Mouse (Mus musculus) kidney, embryonic 14.5 days (tissue): ENCODE measurements around the gene Mms22l. TPM values are rescaled to one million over a fixed set of nuclear protein-coding genes. Genes with fewer than 3 reads are reported as not detected.
"Not testable (repeated sequence)": the region's sequence is repeated elsewhere in the genome, so short reads cannot be mapped to it uniquely, and the experiment has no call there.

Experiments used
- ATAC-seq: fragments of 200-750 bp; cut with Nextera tagmentation; 2 replicates; pipeline ENCODE4 v1.8.0; 2017; ENCODE audit warnings: moderate number of reproducible peaks, mild to moderate bottlenecking, moderate TSS enrichment, moderate library complexity; ENCODE audit not compliant: low FRiP score, low TSS enrichment
- H3K27ac ChIP-seq: fragments of 300-500 bp; sonication (generic); 2 replicates; pipeline ENCODE4 v1.5.1; 2014; ENCODE audit warnings: low read depth, mild to moderate bottlenecking, low read length, moderate library complexity, mixed read lengths
- H3K27me3 ChIP-seq: fragments of 300-500 bp; sonication (generic); 2 replicates; pipeline ENCODE4 v1.6.1; 2014; ENCODE audit warnings: mild to moderate bottlenecking, low read length; ENCODE audit not compliant: control insufficient read depth, insufficient read depth
- H3K36me3 ChIP-seq: fragments of 300-500 bp; sonication (generic); 2 replicates; pipeline ENCODE4 v1.6.1; 2014; ENCODE audit warnings: low read length, mixed read lengths; ENCODE audit not compliant: control insufficient read depth, insufficient read depth
- H3K4me1 ChIP-seq: fragments of 300-500 bp; sonication (generic); 2 replicates; pipeline ENCODE4 v1.6.1; 2014; ENCODE audit warnings: low read length, mixed read lengths; ENCODE audit not compliant: control insufficient read depth, insufficient read depth
- H3K4me2 ChIP-seq: fragments of 300-500 bp; sonication (generic); replicated peaks from 2 replicates; pipeline ENCODE4 v1.6.1; 2014; ENCODE audit warnings: low read depth, mild to moderate bottlenecking, low read length
- H3K4me3 ChIP-seq: fragments of 300-500 bp; sonication (generic); 2 replicates; pipeline ENCODE4 v1.5.1; 2014; ENCODE audit warnings: mild to moderate bottlenecking, low read length
- H3K9ac ChIP-seq: fragments of 300-500 bp; sonication (generic); 2 replicates; pipeline ENCODE4 v1.6.1; 2014; ENCODE audit warnings: low read depth, mild to moderate bottlenecking, low read length, moderate library complexity
- H3K9me3 ChIP-seq: fragments of 300-500 bp; sonication (generic); 2 replicates; pipeline ENCODE4 v1.6.1; 2016; ENCODE audit warnings: low read length; ENCODE audit not compliant: control insufficient read depth
- WGBS: fragments of 180-500 bp; shearing (Covaris S2); extraction: QIAGEN DNeasy Blood & Tissue Kit; methylation state at CpG from one replicate; pipeline ENCODE4 v1.1.7; 2014; 5-methylcytosine and 5-hydroxymethylcytosine counted together
- polyA plus RNA-seq: library from polyadenylated mRNA; unstranded; fragments of >200 nt; fragmentation: Nextera tagmentation; extraction: Ambion mirVana; gene quantifications from 2 replicates; pipeline ENCODE4 v1.2.1, GENCODE M21; 2014

The Mms22l gene
- polyA plus RNA-seq, result 30.7 and 44.8 TPM in 2 replicates

GRCm38 (mm10) chr4:24496116-24496952, at the start of gene Mms22l:
Mms22l (plus strand) TSS chr4:24496451.
- H3K27ac ChIP-seq, result peak within 1 kb of the TSS; percentile 98
- H3K9ac ChIP-seq, result peak within 1 kb of the TSS; percentile 97
- no peaks in the 10 kb centered on the region for H3K27me3 ChIP-seq
- H3K4me3 ChIP-seq, result peak within 1 kb of the TSS; percentile 83
- peaks cover 10% of the 10 kb centered on the region for H3K36me3 ChIP-seq
- peak; percentile 99 for ATAC-seq
- peak within 1 kb of the TSS; percentile 63 for H3K4me2 ChIP-seq
- WGBS, result under 1% methylated on average over 74 of the region's 83 CpGs
- H3K9me3 ChIP-seq, result no peaks in the 10 kb centered on the region
- H3K4me1 ChIP-seq, result 0 out of 2 replicates have a peak, but pooled peaks cover 4% of the 10 kb centered on the region

GRCm38 (mm10) chr4:24484046-24484445, 12.2 kb upstream of the Mms22l start:
- H3K27ac ChIP-seq, H3K9ac ChIP-seq, H3K9me3 ChIP-seq, H3K4me2 ChIP-seq, H3K4me1 ChIP-seq, H3K36me3 ChIP-seq, H3K27me3 ChIP-seq, H3K4me3 ChIP-seq, ATAC-seq: not testable (repeated sequence)
- 97% methylated on average over 4 of the region's 4 CpGs for WGBS

- WGBS, result 2% methylated on average over 7 of the region's 7 CpGs
- Histone ChIP-seq H3K36me3 (peaks cover 10% of the 10 kb centered on the region), H3K27me3 (no peaks in the 10 kb centered on the region), H3K27ac (peak overlapping the region; percentile 98), H3K9ac (peak overlapping the region; percentile 97), H3K4me2 (peak overlapping the region; percentile 63), H3K4me1 (0 out of 2 replicates have a peak, but pooled peaks cover 4% of the 10 kb centered on the region), H3K9me3 (no peaks in the 10 kb centered on the region), H3K4me3 (peak overlapping the region; percentile 83)
- ATAC-seq, result no peak
Measured at GRCm38 (mm10) chr4:24496953-24497319, 685 bp downstream of the Mms22l start.

GRCm38 (mm10) chr4:24509195-24509594, 12.9 kb downstream of the Mms22l start:
- Histone ChIP-seq H3K36me3 (peaks cover 28% of the 10 kb centered on the region), H3K9ac (no peak overlapping the region), H3K4me1 (no peaks in the 10 kb centered on the region), H3K27me3 (no peaks in the 10 kb centered on the region), H3K4me3 (no peak overlapping the region), H3K9me3 (no peaks in the 10 kb centered on the region), H3K27ac (no peak overlapping the region), H3K4me2 (no peak overlapping the region)
- 98% methylated on average over 3 of the region's 3 CpGs for WGBS
- ATAC-seq, result no peak

- no peaks in the 10 kb centered on the region for H3K9me3 ChIP-seq
- H3K9ac ChIP-seq, result no peak overlapping the region
- ATAC-seq, result no peak
- H3K4me3 ChIP-seq, result no peak overlapping the region
- 80% methylated on average over 4 of the region's 4 CpGs for WGBS
- H3K36me3 ChIP-seq, result peaks cover 14% of the 10 kb centered on the region; the same call in 1 of the 2 replicates
- no peaks in the 10 kb centered on the region for H3K27me3 ChIP-seq
- no peak overlapping the region for H3K4me2 ChIP-seq
- no peaks in the 10 kb centered on the region for H3K4me1 ChIP-seq
- no peak overlapping the region for H3K27ac ChIP-seq
Measured at GRCm38 (mm10) chr4:24536989-24537388, 40.7 kb downstream of the Mms22l start.

- no peak for ATAC-seq
- no peaks in the 10 kb centered on the region for H3K27me3 ChIP-seq
- no peak overlapping the region for H3K9ac ChIP-seq
- H3K27ac ChIP-seq, result no peak overlapping the region
- H3K9me3 ChIP-seq, result no peaks in the 10 kb centered on the region
- no peak overlapping the region for H3K4me2 ChIP-seq
- H3K4me3 ChIP-seq, result no peak overlapping the region
- no peaks in the 10 kb centered on the region; the same call in 1 of the 2 replicates for H3K36me3 ChIP-seq
- H3K4me1 ChIP-seq, result no peaks in the 10 kb centered on the region
- WGBS, result 79% methylated on average over 3 of the region's 3 CpGs
Measured at GRCm38 (mm10) chr4:24543421-24543820, 47.2 kb downstream of the Mms22l start.

GRCm38 (mm10) chr4:24544677-24545151, 48.5 kb downstream of the Mms22l start:
- no peak overlapping the region for H3K9ac ChIP-seq
- 32% methylated on average over 5 of the region's 5 CpGs for WGBS
- H3K36me3 ChIP-seq, result no peaks in the 10 kb centered on the region; the same call in 1 of the 2 replicates
- H3K27me3 ChIP-seq, result no peaks in the 10 kb centered on the region
- H3K27ac ChIP-seq, result no peak overlapping the region
- H3K4me1 ChIP-seq, result no peaks in the 10 kb centered on the region
- H3K4me2 ChIP-seq, result no peak overlapping the region
- H3K4me3 ChIP-seq, result no peak overlapping the region
- peak; percentile 35; the same call in 1 of the 2 replicates for ATAC-seq
- H3K9me3 ChIP-seq, result no peaks in the 10 kb centered on the region

GRCm38 (mm10) chr4:24556116-24556820, 60.0 kb downstream of the Mms22l start:
- ATAC-seq, result no peak
- Histone ChIP-seq H3K4me1 (no peaks in the 10 kb centered on the region), H3K27ac (no peak overlapping the region), H3K9ac (no peak overlapping the region), H3K4me2 (no peak overlapping the region), H3K4me3 (no peak overlapping the region), H3K27me3 (no peaks in the 10 kb centered on the region), H3K9me3 (no peaks in the 10 kb centered on the region), H3K36me3 (no peaks in the 10 kb centered on the region)
- WGBS, result 45% methylated on average over 6 of the region's 6 CpGs

- H3K36me3 ChIP-seq, result no peaks in the 10 kb centered on the region
- no peak overlapping the region for H3K4me2 ChIP-seq
- WGBS, result 87% methylated on average over 4 of the region's 4 CpGs
- no peak overlapping the region for H3K4me3 ChIP-seq
- no peak overlapping the region for H3K27ac ChIP-seq
- no peaks in the 10 kb centered on the region for H3K9me3 ChIP-seq
- no peak for ATAC-seq
- H3K4me1 ChIP-seq, result no peaks in the 10 kb centered on the region
- H3K27me3 ChIP-seq, result no peaks in the 10 kb centered on the region
- H3K9ac ChIP-seq, result no peak overlapping the region
Measured at GRCm38 (mm10) chr4:24557149-24557548, 60.9 kb downstream of the Mms22l start.
